Mouse (Mus musculus) T-helper 17 cell (primary cell): Measurements from ENCODE around the gene Rfx3.

Experiments
- in situ Hi-C, 2 experiments: fragments of 300-600 bp; cut with MboI, MseI; formaldehyde crosslinking; loops; 1 replicate in 1 of 2; 2 replicates in 1 of 2; pipeline ENCODE4 v1.15.1; 2025; ENCODE audit warnings: high pct_unique_total_duplicates in 2 of 2

Rfx3 gene

DNA sequence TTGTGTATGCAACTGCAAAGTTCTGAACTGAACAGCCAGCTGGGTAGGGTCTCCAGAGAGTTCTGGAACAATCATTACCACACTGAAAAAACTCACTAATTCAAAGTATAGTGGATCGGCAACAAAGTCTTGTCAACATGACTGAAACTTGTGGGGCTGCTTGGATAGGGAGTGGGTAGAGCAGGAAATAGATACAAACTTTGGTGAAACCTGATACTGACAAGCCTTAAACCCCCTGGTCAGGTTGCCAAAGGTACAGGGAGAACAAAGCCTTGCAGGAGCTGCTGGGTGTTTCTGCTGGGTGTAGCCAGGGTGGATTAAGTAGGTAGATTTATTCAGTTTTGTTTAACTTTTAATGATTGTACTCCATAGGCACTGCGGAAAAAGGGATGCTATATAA, 274.4 kb downstream of the Rfx3 start:
- in situ Hi-C loops: no loop called here

- in situ Hi-C loops: no loop called here
These were observed 292.0 kb downstream of the Rfx3 start for GRCm38 (mm10) chr19:27718931-27719330.

DNA sequence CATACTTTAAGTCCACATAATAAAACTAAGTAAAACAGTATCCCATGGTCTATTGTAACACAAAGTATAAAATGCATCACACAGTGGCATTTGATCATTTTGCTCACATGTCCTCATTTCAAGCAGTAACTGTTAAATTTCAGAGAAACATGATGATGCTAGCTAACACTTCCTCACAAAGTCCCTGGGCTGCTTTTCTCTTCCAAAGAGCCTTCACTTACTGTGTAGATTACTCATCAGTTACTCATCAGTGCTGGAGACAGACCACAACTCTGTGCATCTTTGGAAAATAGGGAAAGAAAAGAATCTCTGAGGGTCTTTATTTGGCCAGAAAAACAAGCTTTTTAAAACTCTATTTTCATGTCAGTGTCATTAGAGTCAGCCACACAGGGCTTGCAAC, 294.7 kb downstream of the Rfx3 start:
- in situ Hi-C loops: no loop called here
